Mouse (Mus musculus): ENCODE measurements at regions not wholly inside any gene's neighbourhood (a gene's known extent, or its start where the extent isn't known, plus 50 kb on each side); places are given as distances from the start of the nearest gene placed in this dataset.

DNA sequence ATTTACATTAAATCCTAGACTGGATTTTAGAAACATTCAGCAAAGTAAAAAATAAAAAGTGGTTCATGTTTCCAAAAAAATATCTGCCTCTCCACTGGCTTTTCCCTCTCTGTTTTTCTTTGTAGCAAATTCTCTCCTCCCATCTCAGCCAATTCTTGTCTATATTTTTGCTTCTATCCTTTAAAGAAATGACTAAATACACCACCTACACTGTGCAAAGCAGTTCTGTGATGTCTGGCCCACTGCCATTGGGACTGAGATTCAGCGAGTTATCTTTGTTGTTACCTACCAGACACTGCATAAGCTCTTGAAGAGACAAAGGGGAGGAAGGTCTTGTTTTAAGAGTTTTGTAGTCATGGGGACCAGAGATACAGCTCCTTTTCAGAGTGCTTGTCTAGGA, 835.8 kb upstream of the Klhl29 start:
- DNase-seq (ENCODE audit: low read depth, low spot score): no peak

DNA sequence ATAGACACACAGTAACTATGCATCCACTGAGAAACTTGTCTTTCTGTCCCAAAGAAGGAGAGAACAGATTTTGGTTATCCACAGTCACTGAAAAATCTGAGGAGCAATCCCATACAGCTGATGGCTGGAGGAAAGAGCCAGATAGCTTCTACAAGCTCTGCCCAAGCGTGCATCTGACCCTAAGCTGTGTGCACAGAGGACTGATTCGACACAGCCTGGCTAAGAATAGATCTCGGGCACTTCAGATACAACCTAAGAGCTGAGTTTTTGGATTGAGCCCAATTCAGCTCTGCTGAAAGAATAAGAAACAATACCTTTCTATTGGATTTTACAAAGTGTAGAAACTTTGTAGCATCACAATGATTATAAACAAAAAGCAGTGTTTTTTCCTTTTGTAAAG, 813.8 kb upstream of the Klhl29 start:
- no peak for DNase-seq (ENCODE audit: low read depth, low spot score)

GRCm38 (mm10) chr12:6168795-6169194, 793.3 kb upstream of the Klhl29 start:
- DNase-seq (ENCODE audit: low read depth, low spot score): no peak

DNA sequence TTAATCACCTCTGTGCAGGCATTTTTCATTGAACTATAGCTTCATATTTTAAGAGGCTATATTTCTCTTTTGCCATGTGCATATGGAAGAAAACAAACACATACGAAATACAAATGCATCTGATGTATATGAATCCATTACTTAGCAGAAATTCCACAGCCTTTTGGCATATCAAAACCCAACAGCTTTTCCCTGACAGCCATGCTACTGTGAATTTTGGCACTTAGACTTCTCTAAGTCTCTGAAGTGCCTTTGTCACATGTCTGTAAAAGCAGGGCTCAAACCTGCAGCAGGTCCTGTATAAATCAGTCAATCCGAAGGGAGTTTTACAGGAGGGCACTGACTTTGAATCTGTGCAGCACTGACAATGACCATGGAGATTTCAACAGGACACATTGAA, 778.8 kb upstream of the Klhl29 start:
- no peak for DNase-seq (ENCODE audit: low read depth, low spot score)

DNA sequence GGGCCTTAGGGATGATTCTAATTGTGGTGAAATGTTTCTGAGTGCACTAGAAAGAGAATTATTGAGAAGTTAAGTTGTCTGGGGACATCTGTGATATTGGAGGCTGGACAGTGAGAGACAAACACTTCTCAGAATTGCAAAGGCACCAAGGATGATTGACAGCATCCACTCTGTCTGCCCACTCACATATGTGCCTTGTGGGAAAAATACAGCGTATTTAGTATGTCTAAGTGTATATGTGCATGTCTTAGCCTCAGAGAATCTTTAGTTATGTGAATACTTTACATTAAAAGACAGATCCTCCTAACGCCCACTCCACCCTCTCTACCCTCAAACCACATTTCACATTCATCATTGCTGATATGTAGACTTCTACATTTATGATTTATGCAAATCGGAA, 776.0 kb upstream of the Klhl29 start:
- no peak for DNase-seq (ENCODE audit: low read depth, low spot score)

DNA sequence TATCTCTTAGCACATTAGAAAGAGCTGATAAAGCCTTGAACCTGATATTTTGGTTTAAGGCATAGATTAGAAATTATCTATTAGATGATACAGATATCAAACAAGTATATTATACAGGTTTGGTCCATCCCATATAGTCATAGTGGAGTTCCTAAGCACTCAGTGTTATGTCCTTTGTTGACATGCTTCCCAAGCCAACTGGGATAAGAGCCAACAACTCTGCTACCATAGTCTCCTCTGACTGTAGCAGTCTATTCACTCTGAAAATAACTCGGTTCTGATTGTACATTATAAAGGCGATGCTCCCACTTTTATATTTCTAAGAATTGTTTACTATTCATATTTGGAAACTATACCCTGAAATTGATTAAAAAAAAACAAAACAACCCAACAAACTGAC, 757.0 kb upstream of the Klhl29 start:
- DNase-seq (ENCODE audit: low read depth, low spot score): no peak

GRCm38 (mm10) chr12:6119557-6119956, 744.1 kb upstream of the Klhl29 start:
- no peak for DNase-seq (ENCODE audit: low read depth, low spot score)

GRCm38 (mm10) chr12:6115254-6115653, 739.8 kb upstream of the Klhl29 start:
- no peak for DNase-seq (ENCODE audit: low read depth, low spot score)

GRCm38 (mm10) chr12:6097295-6097694, 721.8 kb upstream of the Klhl29 start:
- DNase-seq (ENCODE audit: low read depth, low spot score): no peak

DNA sequence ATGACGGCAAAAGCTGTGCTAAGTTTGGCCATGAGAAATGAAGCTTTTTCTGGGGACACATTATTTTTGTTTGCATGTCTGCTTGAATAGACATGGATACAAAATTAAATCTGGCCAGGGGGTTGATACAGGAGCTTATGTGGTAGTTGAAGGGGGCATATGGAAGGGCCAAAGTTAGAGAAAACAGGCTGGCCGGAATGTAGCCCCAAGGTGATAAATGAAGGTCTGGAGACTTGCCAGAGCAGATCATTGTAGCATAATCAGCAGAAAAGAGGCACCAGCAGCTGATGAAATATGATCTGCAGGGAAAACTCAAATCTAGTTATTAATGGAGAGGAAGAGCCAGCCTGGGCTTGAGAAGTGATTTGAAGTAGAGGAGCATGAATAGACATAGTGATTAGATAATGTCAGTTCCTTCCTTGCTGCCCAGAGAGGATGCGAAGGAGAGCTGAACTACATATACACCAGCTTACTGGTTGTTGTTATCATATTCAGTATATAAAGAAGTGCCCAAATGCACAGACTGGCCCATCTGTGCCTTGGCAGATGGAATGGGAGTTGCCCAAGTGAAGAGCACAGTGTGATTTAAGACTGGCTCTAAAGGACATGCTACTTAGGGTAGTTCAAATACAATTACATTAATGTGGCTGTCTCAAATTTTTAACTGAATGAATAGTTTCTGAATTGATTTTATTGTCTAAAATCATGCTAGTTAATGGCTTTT, 712.3 kb upstream of the Klhl29 start:
- no peak for DNase-seq (ENCODE audit: low read depth, low spot score)

GRCm38 (mm10) chr12:6087071-6087470, 711.6 kb upstream of the Klhl29 start:
- peak; percentile 6 for DNase-seq (ENCODE audit: low read depth, low spot score)

- no peak for DNase-seq (ENCODE audit: low read depth, low spot score)
These were observed 671.6 kb upstream of the Klhl29 start for GRCm38 (mm10) chr12:6046866-6047689.

DNA sequence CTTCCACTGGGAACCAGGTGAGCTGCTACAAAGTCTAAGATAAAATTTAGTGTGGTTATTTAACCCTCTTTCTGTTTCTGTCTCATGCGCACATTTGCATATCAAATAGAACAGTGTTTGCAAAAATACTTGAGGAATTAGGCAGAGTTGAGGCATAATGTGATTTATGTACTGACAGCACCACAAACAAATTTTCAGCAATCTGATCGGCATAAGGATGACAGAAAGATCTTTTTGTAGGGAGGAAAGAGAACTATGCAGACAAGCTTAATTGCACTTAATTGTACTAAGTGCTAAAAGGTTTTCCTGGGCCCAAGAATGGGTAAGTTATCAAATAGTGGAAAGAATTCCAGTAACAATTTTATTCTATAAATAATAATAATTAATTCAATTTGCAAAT, 670.6 kb upstream of the Klhl29 start:
- no peak for DNase-seq (ENCODE audit: low read depth, low spot score)

DNA sequence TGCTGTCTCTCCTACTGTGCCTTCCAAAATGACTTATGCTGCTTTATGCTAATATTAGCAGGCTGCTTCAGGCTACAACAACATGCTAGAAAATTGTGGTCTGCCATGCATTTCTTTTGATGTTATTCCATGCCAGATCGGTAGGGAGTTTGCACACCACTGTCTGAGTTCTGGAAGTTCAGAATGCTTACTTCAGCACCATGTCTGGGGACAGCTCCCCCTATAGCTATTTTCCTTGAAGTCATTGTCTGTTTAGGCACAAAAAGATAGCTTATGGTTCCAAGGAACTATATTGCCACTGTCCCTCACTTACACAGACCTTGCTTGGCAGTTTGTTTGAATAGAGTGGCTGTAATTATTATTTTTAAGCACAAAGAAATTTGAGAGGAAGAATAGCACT, 666.8 kb upstream of the Klhl29 start:
- DNase-seq (ENCODE audit: low read depth, low spot score): no peak

- DNase-seq (ENCODE audit: low read depth, low spot score): no peak
These were observed 648.6 kb upstream of the Klhl29 start for GRCm38 (mm10) chr12:6024111-6024510.

DNA sequence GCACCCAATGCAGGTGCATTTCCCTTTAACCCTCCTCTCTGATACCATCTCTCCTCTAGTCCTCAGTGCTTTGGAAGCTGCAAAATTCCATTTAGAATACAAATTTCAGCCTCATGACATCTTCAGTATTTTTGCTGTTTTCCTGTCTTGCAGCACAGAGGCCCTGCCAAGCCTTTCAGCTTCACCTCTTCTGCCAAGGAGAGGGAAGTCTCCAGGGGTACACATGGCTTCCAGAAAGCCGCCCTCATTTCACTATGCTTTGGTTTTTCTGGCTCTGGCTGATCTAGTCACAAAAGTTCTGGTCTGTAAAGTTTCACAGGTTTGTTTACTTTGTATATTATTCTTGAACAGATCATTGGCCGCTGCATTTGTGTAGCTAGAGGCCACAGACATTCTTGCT, 647.0 kb upstream of the Klhl29 start:
- peak; percentile 58 for DNase-seq (ENCODE audit: low read depth, low spot score)

DNA sequence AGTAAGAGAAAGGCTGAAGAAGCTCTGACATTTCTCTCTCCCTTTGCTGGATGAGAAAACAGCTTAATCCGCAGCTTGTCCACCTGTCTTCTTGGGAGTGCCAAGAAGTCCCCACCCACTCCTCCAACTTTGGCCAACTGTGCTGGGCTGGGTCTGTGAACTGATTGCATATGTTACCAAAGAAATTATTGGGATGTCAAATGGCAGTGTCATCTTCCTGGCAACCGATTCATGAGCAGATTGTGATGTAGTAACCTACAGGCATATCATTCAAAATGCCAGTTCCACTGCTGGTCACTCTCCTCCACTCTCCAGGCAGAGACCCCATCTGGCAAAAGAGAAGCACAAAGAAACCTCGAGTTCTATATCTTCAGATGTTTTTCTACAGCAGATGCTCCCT, 625.5 kb upstream of the Klhl29 start:
- no peak for DNase-seq (ENCODE audit: low read depth, low spot score)

GRCm38 (mm10) chr12:5997366-5997765, 621.9 kb upstream of the Klhl29 start:
- no peak for DNase-seq (ENCODE audit: low read depth, low spot score)

DNA sequence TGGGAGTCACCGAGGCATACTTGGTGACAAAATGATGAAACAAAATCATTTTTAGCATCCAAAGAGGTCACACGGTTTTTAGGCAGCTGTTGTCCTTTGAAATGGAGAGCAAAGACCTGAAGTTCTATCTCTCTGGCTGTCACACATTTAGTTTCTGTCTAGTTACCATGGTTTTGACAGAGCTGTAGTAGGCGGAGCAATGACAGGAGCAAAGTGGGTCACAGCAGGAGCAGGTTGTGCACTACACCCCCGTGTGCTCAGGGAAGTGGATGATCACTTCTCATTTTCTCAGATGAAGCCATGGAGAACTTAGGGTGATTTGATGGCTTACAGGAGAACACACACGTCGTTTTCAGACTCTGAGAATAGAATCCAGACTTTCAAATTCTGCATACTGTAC, 621.2 kb upstream of the Klhl29 start:
- DNase-seq (ENCODE audit: low read depth, low spot score): no peak

DNA sequence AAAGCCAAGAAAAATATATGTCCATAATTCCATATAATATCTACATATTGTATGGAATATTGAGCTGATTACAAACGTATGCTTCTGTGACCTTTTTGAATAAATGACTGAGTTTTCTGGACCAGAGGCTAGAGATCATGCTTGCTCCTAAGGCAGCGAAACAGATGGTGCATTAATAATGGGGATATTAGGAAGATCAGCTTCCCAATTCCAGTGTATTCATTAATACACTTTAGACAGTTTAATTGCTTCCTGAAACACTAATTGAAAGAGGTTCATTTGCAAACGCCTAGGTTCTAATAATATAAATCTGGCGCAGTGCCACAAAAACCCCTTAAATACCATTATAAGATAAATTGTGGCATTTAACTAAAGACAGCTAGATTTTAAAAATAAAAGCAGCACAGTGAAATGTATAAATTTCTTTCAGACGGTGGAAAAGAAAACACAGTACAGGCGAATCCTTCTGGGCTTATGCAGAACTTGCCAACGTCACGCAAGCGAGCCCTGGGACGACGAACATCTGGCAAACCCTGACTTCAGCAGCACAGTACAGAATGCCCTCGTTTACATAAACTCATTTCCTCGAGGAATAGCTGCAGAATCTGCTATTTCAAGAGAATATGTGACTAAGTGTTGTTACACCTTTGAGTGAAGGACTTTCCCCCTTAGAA, 608.6 kb upstream of the Klhl29 start:
- no peak for DNase-seq (ENCODE audit: low read depth, low spot score)

DNA sequence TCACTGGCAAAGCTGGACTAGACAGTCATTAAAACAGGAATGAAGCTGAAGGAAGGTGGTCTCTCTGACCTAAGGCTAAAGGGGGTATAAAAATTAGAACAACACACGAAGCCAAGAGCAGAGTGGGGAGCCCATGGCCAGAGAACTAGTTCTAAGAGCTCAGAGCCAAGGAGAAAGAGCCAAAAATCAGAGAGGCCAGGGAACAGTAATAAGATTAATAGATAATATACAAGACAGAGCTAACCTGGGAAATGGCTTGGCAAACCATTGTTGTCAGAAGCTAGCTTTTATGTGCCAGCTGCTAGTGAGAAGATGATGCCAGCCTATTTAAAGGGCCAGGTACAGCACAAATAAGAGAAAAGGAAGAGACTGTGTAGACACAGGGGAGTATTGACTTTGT, 606.6 kb upstream of the Klhl29 start:
- DNase-seq (ENCODE audit: low read depth, low spot score): no peak

DNA sequence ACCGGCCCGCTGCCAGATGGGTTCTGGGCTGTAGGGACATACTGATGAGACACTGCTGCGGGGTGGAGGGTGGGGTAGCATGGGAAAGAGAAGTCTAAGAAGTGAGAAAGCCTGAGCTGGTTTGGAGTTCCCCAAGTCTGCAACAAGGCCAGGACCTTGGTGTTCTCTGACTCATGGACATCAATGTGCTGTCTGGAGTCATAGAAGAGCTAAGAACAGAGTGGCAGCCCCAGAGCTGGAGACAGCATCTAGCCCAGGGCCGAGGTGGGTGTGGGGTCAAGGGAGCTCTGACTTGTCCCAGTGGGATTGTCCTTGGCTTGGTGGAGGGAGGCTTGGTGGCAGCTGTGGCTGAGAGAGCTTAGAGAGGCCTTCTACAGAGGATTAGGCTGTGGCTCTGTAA, 600.4 kb upstream of the Klhl29 start:
- no peak for DNase-seq (ENCODE audit: low read depth, low spot score)

GRCm38 (mm10) chr12:5969556-5969955, 594.1 kb upstream of the Klhl29 start:
- DNase-seq (ENCODE audit: low read depth, low spot score): peak; percentile 52
